Mouse (Mus musculus): ENCODE data around the gene Pcbp3. TPM values are rescaled to one million over a fixed set of nuclear protein-coding genes. Genes with fewer than 3 reads are reported as not detected.
"Not testable (repeated sequence)": the region's sequence is repeated elsewhere in the genome, so short reads cannot be mapped to it uniquely, and the experiment has no call there.

Pcbp3 gene
- polyA plus RNA-seq, 1 experiment from 2014 or later: 6.9 TPM

GRCm38 (mm10) chr10:76978042-76978441, 16.4 kb upstream of the Pcbp3 start:
- Histone ChIP-seq H3K27ac (ENCODE audit: low read depth, low read length) (no peak overlapping the region), H3K4me2 (no peak overlapping the region), H3K36me3 (ENCODE audit: control insufficient read depth, insufficient read depth, low read length) (no peaks in the 10 kb centered on the region), H3K9me3 (replicated peaks; ENCODE audit: control insufficient read depth, low read length) (no peaks in the 10 kb centered on the region; the same call in 1 of the 2 replicates), H3K9ac (ENCODE audit: low read depth, low read length) (no peak overlapping the region), H3K4me1 (ENCODE audit: control insufficient read depth, insufficient read depth, low read length) (no peaks in the 10 kb centered on the region), H3K27me3 (ENCODE audit: control insufficient read depth, insufficient read depth, low read length) (no peaks in the 10 kb centered on the region), H3K4me3 (ENCODE audit: low read depth, low read length) (no peak overlapping the region)
- no peak for ATAC-seq (replicated peaks; ENCODE audit: insufficient number of reproducible peaks, low FRiP score, low TSS enrichment)
- 38% methylated on average over 2 of the region's 2 CpGs for WGBS (ENCODE audit: insufficient replicate concordance)

- no peak overlapping the region for H3K4me2 ChIP-seq
- ATAC-seq (replicated peaks; ENCODE audit: insufficient number of reproducible peaks, low FRiP score, low TSS enrichment): no peak
- no peak overlapping the region for H3K4me3 ChIP-seq (ENCODE audit: low read depth, low read length)
- no peak overlapping the region for H3K9ac ChIP-seq (ENCODE audit: low read depth, low read length)
- H3K9me3 ChIP-seq (replicated peaks; ENCODE audit: control insufficient read depth, low read length): no peaks in the 10 kb centered on the region
- H3K27me3 ChIP-seq (ENCODE audit: control insufficient read depth, insufficient read depth, low read length): no peaks in the 10 kb centered on the region
- WGBS (ENCODE audit: insufficient replicate concordance): 55% methylated on average over 4 of the region's 4 CpGs
- H3K36me3 ChIP-seq (ENCODE audit: control insufficient read depth, insufficient read depth, low read length): no peaks in the 10 kb centered on the region
- no peak overlapping the region for H3K27ac ChIP-seq (ENCODE audit: low read depth, low read length)
- no peaks in the 10 kb centered on the region for H3K4me1 ChIP-seq (ENCODE audit: control insufficient read depth, insufficient read depth, low read length)
Observed at GRCm38 (mm10) chr10:76976699-76977098, 15.0 kb upstream of the Pcbp3 start.

GRCm38 (mm10) chr10:76973797-76974436, 12.2 kb upstream of the Pcbp3 start:
- no peak overlapping the region for H3K4me2 ChIP-seq
- no peak for ATAC-seq (replicated peaks; ENCODE audit: insufficient number of reproducible peaks, low FRiP score, low TSS enrichment)
- no peaks in the 10 kb centered on the region for H3K9me3 ChIP-seq (replicated peaks; ENCODE audit: control insufficient read depth, low read length)
- no peaks in the 10 kb centered on the region for H3K4me1 ChIP-seq (ENCODE audit: control insufficient read depth, insufficient read depth, low read length)
- 37% methylated on average over 15 of the region's 15 CpGs for WGBS (ENCODE audit: insufficient replicate concordance)
- no peak overlapping the region for H3K27ac ChIP-seq (ENCODE audit: low read depth, low read length)
- H3K27me3 ChIP-seq (ENCODE audit: control insufficient read depth, insufficient read depth, low read length): no peaks in the 10 kb centered on the region
- H3K9ac ChIP-seq (ENCODE audit: low read depth, low read length): no peak overlapping the region
- no peak overlapping the region for H3K4me3 ChIP-seq (ENCODE audit: low read depth, low read length)
- no peaks in the 10 kb centered on the region for H3K36me3 ChIP-seq (ENCODE audit: control insufficient read depth, insufficient read depth, low read length)

- ATAC-seq (replicated peaks; ENCODE audit: insufficient number of reproducible peaks, low FRiP score, low TSS enrichment); H3K27me3 ChIP-seq (ENCODE audit: control insufficient read depth, insufficient read depth, low read length); H3K4me2 ChIP-seq; H3K9me3 ChIP-seq (replicated peaks; ENCODE audit: control insufficient read depth, low read length); H3K4me3 ChIP-seq (ENCODE audit: low read depth, low read length); H3K4me1 ChIP-seq (ENCODE audit: control insufficient read depth, insufficient read depth, low read length); H3K27ac ChIP-seq (ENCODE audit: low read depth, low read length); H3K9ac ChIP-seq (ENCODE audit: low read depth, low read length); H3K36me3 ChIP-seq (ENCODE audit: control insufficient read depth, insufficient read depth, low read length): not testable (repeated sequence)
- WGBS (ENCODE audit: insufficient replicate concordance): 68% methylated on average over 6 of the region's 6 CpGs
Observed at GRCm38 (mm10) chr10:76972318-76972717, 10.6 kb upstream of the Pcbp3 start.

GRCm38 (mm10) chr10:76970974-76971373, 9.3 kb upstream of the Pcbp3 start:
- ATAC-seq (replicated peaks; ENCODE audit: insufficient number of reproducible peaks, low FRiP score, low TSS enrichment): no peak
- whole genome bisulfite sequencing (ENCODE audit: insufficient replicate concordance): 66% methylated on average over 7 of the region's 7 CpGs
- H3K4me1 ChIP-seq (ENCODE audit: control insufficient read depth, insufficient read depth, low read length): peaks cover 3% of the 10 kb centered on the region; the same call in 1 of the 2 replicates
- H3K9me3 ChIP-seq (replicated peaks; ENCODE audit: control insufficient read depth, low read length): no peaks in the 10 kb centered on the region
- H3K4me3 ChIP-seq (ENCODE audit: low read depth, low read length): no peak overlapping the region
- no peak overlapping the region for H3K4me2 ChIP-seq
- H3K36me3 ChIP-seq (ENCODE audit: control insufficient read depth, insufficient read depth, low read length): no peaks in the 10 kb centered on the region
- no peak overlapping the region for H3K9ac ChIP-seq (ENCODE audit: low read depth, low read length)
- H3K27me3 ChIP-seq (ENCODE audit: control insufficient read depth, insufficient read depth, low read length): no peaks in the 10 kb centered on the region
- no peak overlapping the region for H3K27ac ChIP-seq (ENCODE audit: low read depth, low read length)

- Histone ChIP-seq H3K27me3 (ENCODE audit: control insufficient read depth, insufficient read depth, low read length) (no peaks in the 10 kb centered on the region), H3K9ac (ENCODE audit: low read depth, low read length) (no peak overlapping the region), H3K36me3 (ENCODE audit: control insufficient read depth, insufficient read depth, low read length) (no peaks in the 10 kb centered on the region), H3K4me1 (ENCODE audit: control insufficient read depth, insufficient read depth, low read length) (peaks cover 28% of the 10 kb centered on the region), H3K4me2 (peak overlapping the region; percentile 24), H3K4me3 (ENCODE audit: low read depth, low read length) (no peak overlapping the region), H3K9me3 (replicated peaks; ENCODE audit: control insufficient read depth, low read length) (no peaks in the 10 kb centered on the region), H3K27ac (ENCODE audit: low read depth, low read length) (no peak overlapping the region)
- 15% methylated on average over 6 of the region's 6 CpGs for WGBS (ENCODE audit: insufficient replicate concordance)
- no peak for ATAC-seq (replicated peaks; ENCODE audit: insufficient number of reproducible peaks, low FRiP score, low TSS enrichment)
Observed at GRCm38 (mm10) chr10:76964436-76964835, 2.7 kb upstream of the Pcbp3 start.

GRCm38 (mm10) chr10:76963997-76964396, 2.3 kb upstream of the Pcbp3 start:
- Histone ChIP-seq H3K4me2 (peak overlapping the region; percentile 24), H3K36me3 (ENCODE audit: control insufficient read depth, insufficient read depth, low read length) (no peaks in the 10 kb centered on the region), H3K9ac (ENCODE audit: low read depth, low read length) (no peak overlapping the region), H3K4me1 (ENCODE audit: control insufficient read depth, insufficient read depth, low read length) (peaks cover 28% of the 10 kb centered on the region), H3K27ac (ENCODE audit: low read depth, low read length) (no peak overlapping the region), H3K27me3 (ENCODE audit: control insufficient read depth, insufficient read depth, low read length) (no peaks in the 10 kb centered on the region), H3K4me3 (ENCODE audit: low read depth, low read length) (no peak overlapping the region), H3K9me3 (replicated peaks; ENCODE audit: control insufficient read depth, low read length) (no peaks in the 10 kb centered on the region)
- ATAC-seq (replicated peaks; ENCODE audit: insufficient number of reproducible peaks, low FRiP score, low TSS enrichment): no peak
- WGBS (ENCODE audit: insufficient replicate concordance): 20% methylated on average over 9 of the region's 9 CpGs

- Histone ChIP-seq H3K27ac (ENCODE audit: low read depth, low read length) (no peak overlapping the region), H3K9ac (ENCODE audit: low read depth, low read length) (peak overlapping the region; percentile 66), H3K36me3 (ENCODE audit: control insufficient read depth, insufficient read depth, low read length) (no peaks in the 10 kb centered on the region), H3K9me3 (replicated peaks; ENCODE audit: control insufficient read depth, low read length) (no peaks in the 10 kb centered on the region), H3K4me2 (peak overlapping the region; percentile 78), H3K27me3 (ENCODE audit: control insufficient read depth, insufficient read depth, low read length) (no peaks in the 10 kb centered on the region), H3K4me3 (ENCODE audit: low read depth, low read length) (peak overlapping the region; percentile 50), H3K4me1 (ENCODE audit: control insufficient read depth, insufficient read depth, low read length) (peaks cover 26% of the 10 kb centered on the region)
- no peak for ATAC-seq (replicated peaks; ENCODE audit: insufficient number of reproducible peaks, low FRiP score, low TSS enrichment)
- 11% methylated on average over 11 of the region's 11 CpGs for WGBS (ENCODE audit: insufficient replicate concordance)
Observed at GRCm38 (mm10) chr10:76961156-76961555, 531 bp downstream of the Pcbp3 start.

GRCm38 (mm10) chr10:76958201-76958600, 3.5 kb downstream of the Pcbp3 start:
- WGBS (ENCODE audit: insufficient replicate concordance): 37% methylated on average over 3 of the region's 3 CpGs
- H3K4me3 ChIP-seq (ENCODE audit: low read depth, low read length): no peak overlapping the region
- H3K4me1 ChIP-seq (ENCODE audit: control insufficient read depth, insufficient read depth, low read length): 0 out of 2 replicates have a peak, but pooled peaks cover 2% of the 10 kb centered on the region
- no peaks in the 10 kb centered on the region for H3K9me3 ChIP-seq (replicated peaks; ENCODE audit: control insufficient read depth, low read length)
- no peaks in the 10 kb centered on the region for H3K36me3 ChIP-seq (ENCODE audit: control insufficient read depth, insufficient read depth, low read length)
- H3K27me3 ChIP-seq (ENCODE audit: control insufficient read depth, insufficient read depth, low read length): no peaks in the 10 kb centered on the region
- H3K27ac ChIP-seq (ENCODE audit: low read depth, low read length): no peak overlapping the region
- no peak overlapping the region for H3K9ac ChIP-seq (ENCODE audit: low read depth, low read length)
- H3K4me2 ChIP-seq: no peak overlapping the region
- ATAC-seq (replicated peaks; ENCODE audit: insufficient number of reproducible peaks, low FRiP score, low TSS enrichment): no peak

All from heart, embryonic 11.5 days (tissue).